7 mouse cellular contexts compared by ENCODE assay signal in genomic region chr8:11476338-11477177, GRCm38 (mm10). TPM values are rescaled to one million over a fixed set of nuclear protein-coding genes. Genes with fewer than 3 reads are reported as not detected.
A peak's percentile ranks its signal among the peaks of the same experiment; 100 is the strongest.
DNase-seq lines count a peak whose midpoint lies in the region; ATAC-seq and TF ChIP-seq lines count a peak whose summit lies in the region.

No protein-coding gene starts in this region.

- H3K4me1 ChIP-seq in embryonic fibroblast, embryonic 13.5 days (ENCODE audit: control insufficient read depth, insufficient read depth, low read length): peaks cover 4% of the 10 kb centered on the region; the same call in 1 of the 2 replicates
- peaks cover 63% of the 10 kb centered on the region for H3K4me1 ChIP-seq in limb, embryonic 10.5 days
- peaks cover 21% of the 10 kb centered on the region for H3K4me1 ChIP-seq in midbrain, embryonic 12.5 days

- WGBS in limb, embryonic 10.5 days: 2% methylated on average over 24 of the region's 24 CpGs
- WGBS in midbrain, embryonic 12.5 days: 6% methylated on average over 24 of the region's 24 CpGs

- peak; percentile 77 for DNase-seq in A20 (ENCODE audit: low read depth, low spot score)
- DNase-seq in Muller cell, postnatal 12 days (ENCODE audit: inconsistent ontology term): peak; percentile 93
- peak; percentile 63 to 64 for DNase-seq in heart, postnatal 36 days
- peak; percentile 63 for DNase-seq in limb, embryonic 10.5 days (ENCODE audit: low spot score)

- ATAC-seq in midbrain, embryonic 12.5 days (ENCODE audit: low FRiP score, low read depth): no peak
- ATAC-seq in erythroid progenitor cell, adult 5-6 weeks (replicated peaks; ENCODE audit: low FRiP score, poor library complexity, severe bottlenecking): no peak

- H3K9me3 ChIP-seq in limb, embryonic 10.5 days (replicated peaks): no peaks in the 10 kb centered on the region
- H3K9me3 ChIP-seq in midbrain, embryonic 12.5 days: no peaks in the 10 kb centered on the region

- peak overlapping the region; percentile 57 for H3K4me3 ChIP-seq in embryonic fibroblast, embryonic 13.5 days (ENCODE audit: insufficient read depth, low read length)
- peak overlapping the region; percentile 62 for H3K4me3 ChIP-seq in limb, embryonic 10.5 days
- H3K4me3 ChIP-seq in midbrain, embryonic 12.5 days: peak overlapping the region; percentile 15

- no peak overlapping the region for H3K9ac ChIP-seq in midbrain, embryonic 12.5 days (replicated peaks)

- TF ChIP-seq POLR2A in embryonic fibroblast, embryonic 13.5 days (IDR thresholded peaks at IDR 0.05; ENCODE audit: low read depth, low read length): peak; percentile 60

- peak overlapping the region; percentile 25 for H3K4me2 ChIP-seq in midbrain, embryonic 12.5 days (replicated peaks)

- H3K27me3 ChIP-seq in limb, embryonic 10.5 days (ENCODE audit: low read depth, poor library complexity, severe bottlenecking): peaks cover 84% of the 10 kb centered on the region
- H3K27me3 ChIP-seq in midbrain, embryonic 12.5 days: peaks cover 85% of the 10 kb centered on the region

- intact Hi-C loops in heart, postnatal 36 days (cut with DNase I): no loop called here

- H3K27ac ChIP-seq in embryonic fibroblast, embryonic 13.5 days (ENCODE audit: insufficient read depth, low read length): peak overlapping the region; percentile 57
- 0 out of 2 replicates have a peak overlapping the region, but pooled peaks have one; percentile 19 for H3K27ac ChIP-seq in limb, embryonic 10.5 days
- no peak overlapping the region for H3K27ac ChIP-seq in midbrain, embryonic 12.5 days (replicated peaks)

- TF ChIP-seq CTCF in embryonic fibroblast, embryonic 13.5 days (IDR thresholded peaks at IDR 0.05; ENCODE audit: borderline replicate concordance, insufficient read depth, low read length): no peak

- H3K36me3 ChIP-seq in limb, embryonic 10.5 days: no peaks in the 10 kb centered on the region
- H3K36me3 ChIP-seq in midbrain, embryonic 12.5 days: no peaks in the 10 kb centered on the region

RNA-seq across cellular contexts. Expression of gene Rab20, which starts 2.0 kb away (rescaled TPM):
- polyA plus RNA-seq in embryonic fibroblast, embryonic 13.5 days (2011; ENCODE audit: insufficient read length, low read depth, missing spikeins): 2.4 and 3.2 TPM in 2 replicates
- total RNA-seq in heart, postnatal 36 days (2021): 10 to 100 TPM; 26.9 to 32.1 TPM
- polyA plus RNA-seq in limb, embryonic 10.5 days (2016; fragmentation: Nextera tagmentation; extraction: Ambion mirVana): 0.99 and 1.9 TPM in 2 replicates
- 0.22 and 0.50 TPM in 2 replicates for polyA plus RNA-seq in midbrain, embryonic 12.5 days (2016; fragmentation: Nextera tagmentation; extraction: Ambion mirVana)
- total RNA-seq in erythroid progenitor cell, adult 5-6 weeks (2015; ENCODE audit: low replicate concordance): 2.9 TPM in 1 of 2 replicates, not detected in the other
- total RNA-seq in erythroid progenitor cell, adult 5-6 weeks (2017; ENCODE audit: low replicate concordance): 2.8 and 3.6 TPM in 2 replicates

RNA-seq across cellular contexts. Expression of gene Naxd, which starts 20.7 kb away (rescaled TPM):
- 54.2 and 55.9 TPM in 2 replicates for polyA plus RNA-seq in embryonic fibroblast, embryonic 13.5 days (2011; ENCODE audit: insufficient read length, low read depth, missing spikeins)
- total RNA-seq in heart, postnatal 36 days (2021): 10 to 100 TPM; 35.6 to 39.7 TPM
- polyA plus RNA-seq in limb, embryonic 10.5 days (2016; fragmentation: Nextera tagmentation; extraction: Ambion mirVana): 105 and 116 TPM in 2 replicates
- polyA plus RNA-seq in midbrain, embryonic 12.5 days (2016; fragmentation: Nextera tagmentation; extraction: Ambion mirVana): 117 and 122 TPM in 2 replicates
- total RNA-seq in erythroid progenitor cell, adult 5-6 weeks (2015; ENCODE audit: low replicate concordance): 20.2 and 42.8 TPM in 2 replicates
- 12.9 and 24.0 TPM in 2 replicates for total RNA-seq in erythroid progenitor cell, adult 5-6 weeks (2017; ENCODE audit: low replicate concordance)
